Mouse (Mus musculus): Measurements from ENCODE around the gene Tnfrsf11a.

DNA sequence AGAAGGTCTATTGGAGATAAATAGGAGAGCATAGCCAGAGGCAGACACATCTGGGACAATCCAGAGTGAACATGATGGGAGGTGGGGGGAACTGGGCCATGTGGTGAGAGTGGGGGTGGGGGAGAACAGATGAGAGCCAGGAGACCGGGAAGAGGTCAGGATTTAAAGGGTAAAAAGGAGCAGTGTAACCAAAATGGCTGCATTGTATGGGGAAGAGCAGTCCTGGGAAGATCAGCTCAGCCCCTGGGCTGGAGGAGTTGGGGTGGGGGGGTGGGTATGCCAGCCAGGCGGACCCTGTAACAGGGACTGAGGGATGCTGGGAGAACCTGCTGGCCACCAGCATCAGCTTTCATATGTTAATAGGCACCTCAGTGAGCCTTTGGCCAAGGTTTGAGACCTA lies 34.8 kb downstream of the Tnfrsf11a start:
- TF ChIP-seq CTCF (IDR thresholded peaks at IDR 0.05; ENCODE audit: control insufficient read depth, insufficient read depth, insufficient read length) (no peak), FOSL1 (IDR thresholded peaks at IDR 0.05; ENCODE audit: insufficient read depth, low read length, poor library complexity, severe bottlenecking) (no peak), MAX (IDR thresholded peaks at IDR 0.05) (no peak)

Measured in C2C12 (cell line).